Mouse (Mus musculus): ENCODE data around the gene Gatad1. TPM values are rescaled to one million over a fixed set of nuclear protein-coding genes. Genes with fewer than 3 reads are reported as not detected.
A peak's percentile ranks its signal among the peaks of the same experiment; 100 is the strongest.

Gene Gatad1
- polyA plus RNA-seq, 1 experiment from 2014 or later, result 85.8 TPM

DNA sequence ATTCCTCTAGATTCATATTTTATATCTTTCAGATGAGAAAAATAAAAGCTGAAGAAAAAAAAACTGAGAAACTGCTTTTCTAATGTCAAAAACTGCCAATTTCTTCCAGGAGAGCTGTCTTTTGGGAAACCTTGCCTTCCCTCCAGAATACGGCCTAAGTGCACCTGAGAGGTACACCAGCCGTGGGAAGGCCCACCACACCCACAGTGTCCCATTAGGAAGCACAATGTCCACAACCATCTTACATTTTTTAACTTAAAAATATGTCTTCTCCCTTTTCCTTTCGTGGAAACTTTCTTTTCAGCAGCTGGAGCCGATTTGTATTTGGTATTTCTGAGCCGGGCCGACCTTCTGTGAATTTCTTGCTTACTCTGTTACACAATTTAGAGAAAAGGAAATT lies 10.4 kb downstream of the Gatad1 start:
- Histone ChIP-seq H3K4me1 (replicated peaks; ENCODE audit: insufficient read depth, low read length) (no peaks in the 10 kb centered on the region), H3K27ac (no peak overlapping the region), H3K9ac (ENCODE audit: low read depth, low read length) (peak overlapping the region; percentile 92; the same call in 1 of the 2 replicates), H3K27me3 (ENCODE audit: insufficient read depth, low read length) (no peaks in the 10 kb centered on the region), H3K36me3 (ENCODE audit: insufficient read depth, low read length) (peaks cover 15% of the 10 kb centered on the region), H3K4me3 (replicated peaks; ENCODE audit: low read depth, low read length) (peak overlapping the region; percentile 92), H3K4me2 (ENCODE audit: low read length) (peak overlapping the region; percentile 59), H3K9me3 (replicated peaks; ENCODE audit: low read length) (no peaks in the 10 kb centered on the region)
- ATAC-seq (replicated peaks; ENCODE audit: low FRiP score, low read depth), result no peak
- 21% methylated on average over 6 of the region's 6 CpGs for WGBS
- no peak for TF ChIP-seq CTCF (IDR thresholded peaks at IDR 0.05; ENCODE audit: low read depth)
- DNase-seq (ENCODE audit: low spot score), result no peak

DNA sequence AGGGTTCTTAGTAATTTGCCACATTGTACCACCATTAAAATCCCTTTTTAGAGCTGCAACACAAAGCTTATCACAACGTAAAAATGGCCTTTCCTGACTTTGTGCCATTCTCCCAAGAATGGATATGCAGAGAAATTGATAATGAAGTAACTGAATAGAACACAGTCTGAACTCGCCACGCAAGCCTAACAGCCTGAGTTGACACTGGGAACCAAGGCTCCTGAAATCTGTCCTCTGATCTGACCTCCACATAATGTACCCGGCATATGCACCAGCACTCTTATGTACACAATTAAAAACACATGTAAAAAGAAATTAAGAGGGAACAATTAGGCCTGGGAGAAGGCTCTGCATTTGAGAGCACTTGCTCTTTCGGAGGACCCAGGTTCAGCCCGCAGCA lies 11.7 kb downstream of the Gatad1 start:
- peaks cover 22% of the 10 kb centered on the region for H3K36me3 ChIP-seq (ENCODE audit: insufficient read depth, low read length)
- DNase-seq (ENCODE audit: low spot score) (no peak), ATAC-seq (replicated peaks; ENCODE audit: low FRiP score, low read depth) (no peak)
- no peak overlapping the region for H3K4me3 ChIP-seq (replicated peaks; ENCODE audit: low read depth, low read length)
- TF ChIP-seq CTCF (IDR thresholded peaks at IDR 0.05; ENCODE audit: low read depth), result no peak
- H3K27me3 ChIP-seq (ENCODE audit: insufficient read depth, low read length), result no peaks in the 10 kb centered on the region
- no peak overlapping the region for H3K9ac ChIP-seq (ENCODE audit: low read depth, low read length)
- H3K4me2 ChIP-seq (ENCODE audit: low read length), result no peak overlapping the region
- H3K9me3 ChIP-seq (replicated peaks; ENCODE audit: low read length), result no peaks in the 10 kb centered on the region
- WGBS, result 82% methylated on average over 6 of the region's 6 CpGs
- no peaks in the 10 kb centered on the region for H3K4me1 ChIP-seq (replicated peaks; ENCODE audit: insufficient read depth, low read length)
- no peak overlapping the region for H3K27ac ChIP-seq

DNA sequence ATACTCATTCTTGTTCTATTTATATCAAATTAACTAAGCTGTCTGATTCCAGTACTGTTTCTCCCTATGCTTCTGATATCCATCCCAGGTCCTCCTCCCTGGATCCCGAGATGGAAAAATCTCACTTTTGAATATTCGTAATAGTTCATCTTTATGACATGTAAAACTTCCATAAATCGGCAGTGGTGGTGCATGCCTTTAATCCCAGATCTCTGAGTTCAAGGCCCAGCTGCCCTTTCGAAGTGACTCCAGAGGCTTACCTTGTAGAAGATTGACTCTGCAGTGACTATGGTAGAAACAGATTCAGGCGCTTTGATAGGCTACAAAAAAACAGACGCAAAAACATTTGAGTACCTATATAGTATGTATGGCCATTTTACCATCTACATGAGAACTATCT lies 12.4 kb downstream of the Gatad1 start:
- Histone ChIP-seq H3K4me2 (ENCODE audit: low read length) (no peak overlapping the region), H3K27me3 (ENCODE audit: insufficient read depth, low read length) (no peaks in the 10 kb centered on the region), H3K36me3 (ENCODE audit: insufficient read depth, low read length) (peaks cover 22% of the 10 kb centered on the region), H3K27ac (no peak overlapping the region), H3K4me3 (replicated peaks; ENCODE audit: low read depth, low read length) (no peak overlapping the region), H3K9me3 (replicated peaks; ENCODE audit: low read length) (no peaks in the 10 kb centered on the region), H3K4me1 (replicated peaks; ENCODE audit: insufficient read depth, low read length) (no peaks in the 10 kb centered on the region), H3K9ac (ENCODE audit: low read depth, low read length) (no peak overlapping the region)
- WGBS, result 95% methylated on average over 6 of the region's 6 CpGs
- no peak for DNase-seq (ENCODE audit: low spot score)
- no peak for TF ChIP-seq CTCF (IDR thresholded peaks at IDR 0.05; ENCODE audit: low read depth)
- no peak for ATAC-seq (replicated peaks; ENCODE audit: low FRiP score, low read depth)

DNA sequence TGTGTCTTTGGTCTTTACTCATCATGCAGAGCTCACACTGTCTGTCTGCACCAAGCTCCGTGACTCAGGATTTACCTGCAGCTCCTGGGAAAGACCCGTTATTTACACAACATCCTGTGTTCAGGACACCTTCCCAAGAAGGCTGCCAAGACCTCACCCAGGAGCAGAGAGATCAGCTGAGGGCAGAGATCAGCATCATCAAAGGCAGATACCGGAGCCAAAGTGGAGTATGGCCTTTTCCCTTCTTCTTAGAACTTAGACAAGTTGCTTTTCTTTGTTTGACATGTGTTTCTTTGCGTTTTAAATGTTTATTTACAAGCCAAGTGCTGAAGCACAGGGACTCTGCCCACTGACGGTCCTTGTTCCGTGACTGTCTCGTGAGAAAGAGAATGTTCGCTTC lies 21.7 kb downstream of the Gatad1 start:
- no peak overlapping the region for H3K4me2 ChIP-seq (ENCODE audit: low read length)
- H3K9me3 ChIP-seq (replicated peaks; ENCODE audit: low read length), result no peaks in the 10 kb centered on the region
- H3K4me3 ChIP-seq (replicated peaks; ENCODE audit: low read depth, low read length), result no peak overlapping the region
- no peaks in the 10 kb centered on the region for H3K27me3 ChIP-seq (ENCODE audit: insufficient read depth, low read length)
- H3K4me1 ChIP-seq (replicated peaks; ENCODE audit: insufficient read depth, low read length), result no peaks in the 10 kb centered on the region
- ATAC-seq (replicated peaks; ENCODE audit: low FRiP score, low read depth) (no peak), DNase-seq (ENCODE audit: low spot score) (no peak)
- no peak for TF ChIP-seq CTCF (IDR thresholded peaks at IDR 0.05; ENCODE audit: low read depth)
- WGBS, result 79% methylated on average over 8 of the region's 8 CpGs
- no peak overlapping the region for H3K27ac ChIP-seq
- H3K9ac ChIP-seq (ENCODE audit: low read depth, low read length), result no peak overlapping the region
- 0 out of 2 replicates have a peak, but pooled peaks cover 15% of the 10 kb centered on the region for H3K36me3 ChIP-seq (ENCODE audit: insufficient read depth, low read length)

DNA sequence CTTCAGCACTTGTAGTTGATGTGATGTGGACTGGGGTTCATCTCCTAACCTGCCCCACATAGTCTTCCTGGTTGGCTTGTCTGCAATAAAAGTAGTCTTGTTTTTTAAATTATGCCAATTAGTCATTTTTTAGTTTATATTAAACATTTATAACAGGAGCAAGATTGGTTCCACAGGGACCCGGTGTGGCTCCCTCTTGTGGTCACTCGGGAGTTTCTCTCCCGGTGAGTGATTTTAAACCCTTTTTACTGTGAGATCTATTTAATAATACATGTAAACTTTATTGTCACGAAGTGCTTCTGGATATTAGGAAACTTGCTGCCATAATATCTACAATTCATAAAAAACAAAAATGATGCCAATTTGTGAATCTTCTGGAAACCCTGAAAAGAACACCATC lies 23.0 kb downstream of the Gatad1 start:
- Histone ChIP-seq H3K36me3 (ENCODE audit: insufficient read depth, low read length) (0 out of 2 replicates have a peak, but pooled peaks cover 15% of the 10 kb centered on the region), H3K9ac (ENCODE audit: low read depth, low read length) (no peak overlapping the region), H3K9me3 (replicated peaks; ENCODE audit: low read length) (no peaks in the 10 kb centered on the region), H3K4me2 (ENCODE audit: low read length) (no peak overlapping the region), H3K4me1 (replicated peaks; ENCODE audit: insufficient read depth, low read length) (no peaks in the 10 kb centered on the region), H3K4me3 (replicated peaks; ENCODE audit: low read depth, low read length) (no peak overlapping the region), H3K27me3 (ENCODE audit: insufficient read depth, low read length) (no peaks in the 10 kb centered on the region), H3K27ac (no peak overlapping the region)
- 74% methylated on average over 4 of the region's 4 CpGs for WGBS
- DNase-seq (ENCODE audit: low spot score), result peak; percentile 7
- ATAC-seq (replicated peaks; ENCODE audit: low FRiP score, low read depth), result no peak
- TF ChIP-seq CTCF (IDR thresholded peaks at IDR 0.05; ENCODE audit: low read depth), result peak; percentile 55

DNA sequence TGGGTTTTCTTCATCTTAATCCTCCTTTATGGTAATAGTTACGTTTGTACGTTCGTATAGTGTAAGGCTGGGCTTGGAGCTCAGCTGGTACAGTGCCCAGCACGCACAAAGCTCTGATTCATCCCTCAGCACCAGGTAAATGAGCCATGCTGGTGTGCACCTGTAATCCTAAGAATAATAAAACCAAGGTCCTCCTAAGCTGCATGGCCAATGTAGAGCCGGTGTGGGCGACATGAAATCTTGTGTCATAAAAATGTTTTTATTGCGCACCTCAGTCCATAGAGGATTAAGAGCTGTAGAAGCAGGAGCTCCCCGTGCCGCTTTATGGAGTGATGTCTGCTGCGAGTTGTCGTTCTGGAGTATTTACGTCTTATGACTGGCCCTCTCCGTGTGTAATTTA lies 23.7 kb downstream of the Gatad1 start:
- ATAC-seq (replicated peaks; ENCODE audit: low FRiP score, low read depth), result no peak
- no peak for TF ChIP-seq CTCF (IDR thresholded peaks at IDR 0.05; ENCODE audit: low read depth)

DNA sequence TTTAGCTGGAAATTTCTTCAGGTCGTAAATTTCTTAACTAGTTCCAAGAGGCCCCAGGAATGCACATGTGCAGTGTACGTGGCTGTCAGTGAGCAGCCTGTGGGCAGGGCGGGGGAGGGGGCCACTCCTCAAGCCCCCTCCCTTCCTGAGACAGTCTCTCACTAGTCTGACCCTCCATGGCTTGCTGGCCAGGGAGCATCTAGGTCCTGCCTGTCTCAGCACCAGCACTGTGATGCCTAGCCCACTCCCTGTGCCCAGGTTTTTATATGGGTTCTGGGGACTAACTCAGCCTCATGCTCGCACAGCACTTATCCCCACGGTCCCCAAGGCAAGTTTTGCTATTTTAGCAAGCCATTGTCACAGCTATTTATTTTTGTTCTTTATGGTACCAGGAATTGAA lies 24.7 kb downstream of the Gatad1 start:
- Histone ChIP-seq H3K9ac (ENCODE audit: low read depth, low read length) (no peak overlapping the region), H3K4me1 (replicated peaks; ENCODE audit: insufficient read depth, low read length) (no peaks in the 10 kb centered on the region), H3K4me2 (ENCODE audit: low read length) (no peak overlapping the region), H3K27me3 (ENCODE audit: insufficient read depth, low read length) (no peaks in the 10 kb centered on the region), H3K9me3 (replicated peaks; ENCODE audit: low read length) (no peaks in the 10 kb centered on the region), H3K36me3 (ENCODE audit: insufficient read depth, low read length) (0 out of 2 replicates have a peak, but pooled peaks cover 15% of the 10 kb centered on the region), H3K27ac (no peak overlapping the region), H3K4me3 (replicated peaks; ENCODE audit: low read depth, low read length) (no peak overlapping the region)
- WGBS, result 72% methylated on average over 5 of the region's 5 CpGs
- DNase-seq (ENCODE audit: low spot score) (no peak), ATAC-seq (replicated peaks; ENCODE audit: low FRiP score, low read depth) (no peak)
- no peak for TF ChIP-seq CTCF (IDR thresholded peaks at IDR 0.05; ENCODE audit: low read depth)

More for the DNA sequence above, 23.7 kb downstream of the Gatad1 start:
- no peak overlapping the region for H3K9ac ChIP-seq (ENCODE audit: low read depth, low read length)
- WGBS, result 92% methylated on average over 13 of the region's 13 CpGs
- no peak overlapping the region for H3K27ac ChIP-seq
- H3K4me2 ChIP-seq (ENCODE audit: low read length), result no peak overlapping the region
- H3K4me3 ChIP-seq (replicated peaks; ENCODE audit: low read depth, low read length), result no peak overlapping the region
- no peak for DNase-seq (ENCODE audit: low spot score)
- H3K9me3 ChIP-seq (replicated peaks; ENCODE audit: low read length), result no peaks in the 10 kb centered on the region
- 0 out of 2 replicates have a peak, but pooled peaks cover 15% of the 10 kb centered on the region for H3K36me3 ChIP-seq (ENCODE audit: insufficient read depth, low read length)
- H3K27me3 ChIP-seq (ENCODE audit: insufficient read depth, low read length), result no peaks in the 10 kb centered on the region
- H3K4me1 ChIP-seq (replicated peaks; ENCODE audit: insufficient read depth, low read length), result no peaks in the 10 kb centered on the region

All from kidney, postnatal 0 days (tissue).